Mouse (Mus musculus) brain, adult 2 months (tissue): ENCODE measurements around the gene Afap1.

ENCODE experiments used
- DNase-seq: peaks from one replicate; pipeline ENCODE4 v3.0.0; 2011; ENCODE audit warnings: low read depth, low spot score

The Afap1 gene

GRCm38 (mm10) chr5:35893093-35893804, at the start of gene Afap1:
Afap1 (plus strand) TSS chr5:35893319.
- DNase-seq, result peak; percentile 98

- DNase-seq, result no peak
Measured at GRCm38 (mm10) chr5:35851485-35851884, 41.6 kb upstream of the Afap1 start.

GRCm38 (mm10) chr5:35853463-35853862, 39.7 kb upstream of the Afap1 start:
- DNase-seq, result peak; percentile 47

- DNase-seq, result peak; percentile 79
Measured at GRCm38 (mm10) chr5:35856245-35856644, 36.9 kb upstream of the Afap1 start.

- DNase-seq, result peak; percentile 88
Measured at GRCm38 (mm10) chr5:35858069-35858468, 35.0 kb upstream of the Afap1 start.

DNA sequence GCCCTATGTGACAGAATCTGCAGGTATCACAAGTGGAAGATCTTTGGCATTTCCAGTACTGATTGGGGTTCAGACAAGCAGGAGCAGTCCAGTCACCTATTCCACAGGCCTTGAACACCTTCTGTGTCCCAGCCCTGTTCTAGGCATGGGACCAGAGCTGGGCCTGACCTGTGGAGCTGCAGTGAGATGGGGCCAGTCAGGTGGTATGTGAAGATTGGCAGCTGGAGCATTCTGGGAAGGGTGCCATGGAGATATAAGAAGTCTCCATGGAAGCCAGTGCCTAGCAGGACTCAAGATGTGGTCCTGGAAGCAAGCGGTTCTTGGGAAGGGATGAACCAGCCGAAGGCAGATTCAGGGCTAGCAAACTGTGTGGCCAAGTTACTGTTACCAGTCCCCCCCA, 31.7 kb upstream of the Afap1 start:
- no peak for DNase-seq

DNA sequence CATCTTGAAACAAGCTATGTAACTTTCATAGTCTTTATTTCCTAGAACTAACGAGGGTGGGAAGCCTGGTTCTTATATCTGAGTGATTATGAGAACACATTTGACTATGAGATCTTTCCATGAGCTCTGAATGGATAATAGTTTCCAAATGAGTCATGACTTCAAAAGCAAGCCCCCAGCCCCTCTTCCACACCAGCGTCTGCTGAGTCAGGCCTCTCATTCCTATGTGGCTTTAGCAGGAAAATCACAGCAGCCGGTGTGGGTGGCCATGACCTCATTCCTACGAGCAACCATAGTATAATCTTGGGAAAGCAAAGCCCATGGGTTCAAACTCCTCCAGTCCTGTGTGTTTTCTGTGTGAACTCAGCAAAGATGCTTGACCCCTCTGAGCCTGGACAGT, 23.1 kb upstream of the Afap1 start:
- DNase-seq, result peak; percentile 48

DNA sequence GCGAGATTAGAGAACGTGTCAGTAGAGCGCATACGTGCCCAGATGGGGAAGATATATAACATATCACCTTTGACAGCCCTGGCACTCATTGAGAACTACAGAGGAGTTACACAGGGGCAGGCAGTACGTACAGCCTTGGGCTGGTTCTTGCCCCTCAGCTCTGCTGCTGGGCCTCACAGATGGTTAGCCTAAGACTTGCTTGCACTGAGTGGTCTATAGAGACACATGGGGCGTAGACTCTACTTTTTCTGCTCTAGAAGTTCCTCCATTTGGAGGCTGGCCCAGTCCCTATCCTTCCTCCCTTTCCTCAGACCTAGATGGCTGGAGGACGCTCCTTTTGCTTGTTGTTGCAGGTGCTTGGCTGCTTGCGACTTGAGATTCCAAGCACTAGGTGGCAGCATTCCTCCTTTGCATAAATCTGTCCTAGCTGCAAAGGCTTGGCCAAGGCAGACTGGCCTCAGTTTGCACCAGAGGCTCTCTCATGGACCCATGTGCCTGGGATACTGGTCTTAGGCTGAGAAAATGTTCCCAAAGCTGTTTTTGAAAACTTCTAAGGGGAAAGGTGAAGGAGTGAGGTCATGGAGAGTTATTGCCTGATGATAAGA, 22.6 kb upstream of the Afap1 start:
- peak; percentile 94 for DNase-seq

DNA sequence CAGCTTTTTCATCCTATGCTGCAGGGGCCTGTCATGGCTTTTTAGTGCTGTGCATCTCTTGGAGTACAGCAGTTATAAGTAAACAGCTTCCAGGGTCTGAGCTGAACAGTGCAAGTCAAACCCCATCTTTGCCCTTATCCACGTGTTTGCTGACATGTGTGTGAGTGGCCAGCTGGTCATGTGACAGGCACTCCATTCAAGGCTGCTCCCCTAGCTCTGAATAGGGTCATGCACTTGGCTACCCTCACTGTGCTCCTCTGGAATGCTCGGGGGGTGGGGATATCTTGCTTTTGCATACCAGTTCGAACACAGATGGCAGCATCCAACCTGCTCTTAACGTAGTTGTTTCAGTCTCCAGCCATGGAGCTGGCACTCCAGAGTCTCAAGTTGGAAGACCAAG, 19.7 kb upstream of the Afap1 start:
- no peak for DNase-seq

DNA sequence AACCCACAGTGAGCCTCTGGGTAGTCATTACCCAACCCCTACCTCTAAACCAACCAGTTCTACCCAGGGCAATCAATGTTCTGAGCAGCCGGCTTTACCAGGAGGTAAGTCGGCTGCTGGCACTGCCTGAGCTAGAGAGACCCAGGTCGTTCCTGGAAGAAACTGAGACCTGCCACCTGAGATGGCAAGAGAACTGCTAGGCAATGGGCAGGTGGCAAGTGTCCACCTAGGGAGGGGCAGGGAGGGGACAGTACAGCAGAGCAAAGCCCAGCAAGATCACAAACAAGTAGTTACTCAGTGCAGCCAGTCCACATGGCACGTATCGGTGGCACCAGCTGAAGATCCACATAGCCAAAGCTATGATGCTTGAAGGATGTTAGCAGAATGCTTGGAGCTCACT, 16.9 kb upstream of the Afap1 start:
- DNase-seq, result no peak

GRCm38 (mm10) chr5:35879199-35879598, 13.9 kb upstream of the Afap1 start:
- peak; percentile 88 for DNase-seq

DNA sequence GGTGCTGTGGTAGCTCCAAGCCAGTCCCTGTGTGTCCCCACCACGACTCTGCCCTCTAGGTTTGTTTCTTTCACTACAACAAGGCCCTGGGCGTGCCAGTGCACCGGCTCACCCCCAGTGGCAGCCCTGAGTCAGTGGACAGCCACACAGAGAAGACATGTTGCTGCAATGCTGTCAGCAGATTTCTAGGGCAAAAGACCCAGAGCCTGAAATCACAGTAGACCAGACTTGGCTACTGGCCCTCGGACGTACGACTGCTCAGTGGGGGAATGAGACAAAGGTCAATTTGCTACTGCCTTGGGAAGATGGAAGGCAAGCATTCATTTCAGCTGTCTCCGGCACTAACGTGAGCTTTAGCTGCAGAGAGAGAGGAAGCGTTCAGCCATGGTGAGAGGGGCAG, 10.7 kb upstream of the Afap1 start:
- no peak for DNase-seq

DNA sequence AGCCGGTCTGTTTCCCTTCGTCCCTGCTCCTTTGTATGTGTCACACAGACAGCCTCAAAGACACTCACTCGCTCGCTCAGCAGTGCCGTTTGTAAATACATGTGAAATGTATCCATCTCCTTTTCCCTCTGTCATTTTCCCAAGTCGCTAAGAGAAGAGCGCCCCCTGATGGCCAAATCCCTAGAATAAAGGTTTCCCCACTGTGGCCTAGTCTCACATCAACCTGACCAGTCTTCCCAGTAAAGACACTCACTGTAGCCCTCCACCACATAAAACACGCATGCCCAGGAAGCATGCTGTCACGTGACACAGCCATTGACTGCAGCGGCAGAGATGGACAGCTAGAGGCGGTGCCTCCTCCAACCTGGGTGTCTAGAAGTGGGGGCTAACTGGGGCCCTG, 8.9 kb upstream of the Afap1 start:
- DNase-seq, result peak; percentile 53

GRCm38 (mm10) chr5:35884689-35885088, 8.4 kb upstream of the Afap1 start:
- DNase-seq, result no peak

GRCm38 (mm10) chr5:35888959-35889358, 4.2 kb upstream of the Afap1 start:
- peak; percentile 51 for DNase-seq

DNA sequence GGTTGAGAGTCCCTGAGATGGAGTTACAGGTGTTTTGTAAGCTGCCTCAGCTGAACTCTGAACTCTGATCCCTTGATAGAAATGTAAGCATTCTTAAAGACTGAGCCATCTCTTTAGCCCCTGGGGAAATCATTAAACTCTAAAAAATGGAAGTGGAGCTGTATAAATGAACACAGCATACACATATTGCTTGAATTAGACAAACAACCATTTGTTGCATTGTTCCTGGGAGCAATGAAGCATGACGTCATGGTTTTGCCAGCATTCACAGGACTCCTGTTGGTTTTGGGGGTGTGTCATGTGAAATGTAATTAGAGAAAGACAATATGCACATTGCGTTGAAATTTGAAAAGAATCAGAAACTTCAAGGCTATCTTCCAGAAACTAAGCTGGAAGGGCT, 3.5 kb upstream of the Afap1 start:
- no peak for DNase-seq

DNA sequence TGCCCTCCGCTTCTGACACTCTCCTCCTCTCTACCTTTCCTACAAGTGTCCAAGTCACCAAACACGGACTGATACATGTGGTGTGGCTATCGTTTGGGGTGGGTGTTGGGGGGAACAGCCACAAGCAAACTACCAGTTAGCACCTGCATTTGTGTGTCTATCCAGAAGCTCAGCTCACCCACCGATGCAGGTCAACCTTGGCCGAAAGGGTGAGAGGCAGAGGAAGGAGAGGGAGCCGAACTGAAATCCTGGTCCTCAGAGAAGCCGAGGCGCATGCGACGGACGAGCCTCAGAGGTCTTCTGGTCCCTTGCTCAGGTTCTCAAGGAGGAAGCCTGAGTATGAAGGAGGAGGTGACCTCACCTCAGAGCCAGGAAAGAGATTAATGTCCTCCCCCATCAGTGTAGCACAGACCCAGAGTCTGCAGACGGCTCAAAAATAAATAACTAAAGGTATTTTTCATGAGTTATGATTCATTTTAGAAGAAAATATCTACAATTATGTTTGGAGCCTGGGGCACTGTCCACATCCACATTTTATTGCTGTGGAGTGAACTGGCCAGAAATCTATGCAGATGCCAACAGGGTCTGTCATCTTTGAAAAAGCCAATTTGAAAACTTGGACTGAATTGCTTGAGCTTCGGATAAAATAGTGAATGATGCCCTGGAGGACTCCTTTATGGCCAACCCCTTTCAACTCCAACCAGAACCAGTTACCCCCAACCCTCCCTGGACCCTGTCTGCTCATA, 2.0 kb upstream of the Afap1 start:
- no peak for DNase-seq

- DNase-seq, result no peak
Measured at GRCm38 (mm10) chr5:35892363-35892762, 756 bp upstream of the Afap1 start.

DNA sequence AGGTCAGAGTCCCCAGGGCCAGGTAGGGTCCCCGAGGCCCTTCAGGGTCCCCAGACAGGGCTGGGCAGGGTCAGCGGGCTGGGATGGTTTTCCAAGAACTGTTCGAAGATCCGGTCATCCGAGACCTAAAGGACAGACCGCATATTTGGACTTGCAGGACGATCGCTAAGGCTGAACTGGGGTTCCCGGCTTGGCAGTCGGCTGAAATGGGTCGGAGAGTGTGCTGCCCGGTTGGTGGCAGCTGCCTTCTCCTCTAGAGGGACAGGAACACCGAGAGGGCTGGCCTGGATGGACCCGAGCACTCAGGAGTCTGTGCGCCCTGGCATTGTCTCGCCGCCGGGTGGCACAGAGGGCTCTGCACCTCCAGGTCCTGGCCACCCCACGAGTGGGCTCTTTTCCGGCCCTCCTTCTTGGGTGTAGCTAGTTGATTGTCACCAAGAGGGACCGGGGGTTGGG, 714 bp downstream of the Afap1 start:
- DNase-seq, result peak; percentile 68

DNA sequence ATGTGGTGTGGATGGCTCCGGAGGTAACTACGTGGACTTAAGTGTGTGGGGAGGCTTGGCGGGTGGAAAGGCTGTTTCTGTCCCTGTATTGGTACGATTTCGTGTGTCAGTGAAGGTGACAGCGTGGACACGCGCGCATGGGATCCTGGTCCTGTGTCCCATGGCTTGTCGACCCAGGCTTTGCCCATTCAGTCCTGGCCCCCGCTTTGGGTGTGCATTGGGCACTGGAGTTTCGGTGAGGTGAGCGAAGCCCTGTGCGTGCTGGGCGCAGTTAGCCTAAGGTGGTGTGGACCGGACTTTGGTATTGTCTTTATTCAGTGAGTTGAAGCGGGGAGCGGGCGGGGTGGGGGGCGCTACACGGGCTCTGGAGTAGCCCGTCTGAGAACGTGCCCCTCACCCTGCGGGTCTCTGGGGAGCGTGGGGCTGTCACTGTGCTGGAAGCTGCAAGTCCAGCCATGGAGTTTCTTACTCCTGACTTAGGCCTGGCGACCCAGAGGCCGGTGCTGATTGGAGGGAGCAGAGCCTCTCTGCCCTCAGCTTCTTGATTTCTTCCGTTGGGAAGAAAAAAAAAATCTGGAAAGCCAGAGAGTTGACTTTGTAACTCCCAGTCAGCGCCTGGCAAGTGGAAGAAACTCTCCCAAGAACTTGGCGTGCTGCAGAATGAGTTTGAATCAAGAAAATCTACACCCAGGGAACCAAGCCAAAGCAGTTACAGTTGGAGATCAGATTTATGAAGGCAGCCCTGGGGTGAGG, 1.4 kb downstream of the Afap1 start:
- DNase-seq, result no peak

GRCm38 (mm10) chr5:35895926-35896325, 2.8 kb downstream of the Afap1 start:
- no peak for DNase-seq

GRCm38 (mm10) chr5:35896556-35896955, 3.4 kb downstream of the Afap1 start:
- no peak for DNase-seq
